Mouse (Mus musculus) limb, embryonic 14.5 days (tissue): ENCODE results near the gene Cd163. TPM values are rescaled to one million over a fixed set of nuclear protein-coding genes. Genes with fewer than 3 reads are reported as not detected.

Experiments
- ATAC-seq: fragments of 200-750 bp; cut with Nextera tagmentation; 2 replicates; pipeline ENCODE4 v1.8.0; 2017; ENCODE audit warnings: low read depth, moderate number of reproducible peaks, moderate TSS enrichment; ENCODE audit not compliant: low FRiP score
- DNase-seq: peaks from one replicate; pipeline ENCODE4 v3.0.0-alpha.2; 2015; ENCODE audit warnings: low spot score
- H3K27ac ChIP-seq: fragments of 300-500 bp; sonication (generic); replicated peaks from 2 replicates; pipeline ENCODE4 v1.5.1; 2014; ENCODE audit warnings: low read depth, mild to moderate bottlenecking, low read length, moderate library complexity, mixed read lengths
- H3K27me3 ChIP-seq: fragments of 300-500 bp; sonication (generic); 2 replicates; pipeline ENCODE4 v1.6.1; 2014; ENCODE audit warnings: low read length, mixed read lengths; ENCODE audit not compliant: control insufficient read depth, insufficient read depth
- H3K36me3 ChIP-seq: fragments of 300-500 bp; sonication (generic); 2 replicates; pipeline ENCODE4 v1.6.1; 2014; ENCODE audit warnings: mild to moderate bottlenecking, low read length, moderate library complexity, mixed read lengths; ENCODE audit not compliant: control insufficient read depth, insufficient read depth
- H3K4me1 ChIP-seq: fragments of 300-500 bp; sonication (generic); 2 replicates; pipeline ENCODE4 v1.6.1; 2014; ENCODE audit warnings: antibody characterized with exemption, low read length, mixed read lengths; ENCODE audit not compliant: control insufficient read depth, insufficient read depth
- H3K4me2 ChIP-seq: fragments of 300-500 bp; sonication (generic); replicated peaks from 2 replicates; pipeline ENCODE4 v1.6.1; 2014; ENCODE audit warnings: low read depth, mild to moderate bottlenecking, low read length, moderate library complexity; ENCODE audit not compliant: severe bottlenecking
- H3K4me3 ChIP-seq: fragments of 300-500 bp; sonication (generic); replicated peaks from 2 replicates; pipeline ENCODE4 v1.5.1; 2014; ENCODE audit warnings: low read length
- H3K9ac ChIP-seq: fragments of 300-500 bp; sonication (generic); 2 replicates; pipeline ENCODE4 v1.6.1; 2014; ENCODE audit warnings: mild to moderate bottlenecking, low read depth, low read length, moderate library complexity; ENCODE audit not compliant: severe bottlenecking
- H3K9me3 ChIP-seq: fragments of 300-500 bp; sonication (generic); 2 replicates; pipeline ENCODE4 v1.6.1; 2016; ENCODE audit warnings: low read length; ENCODE audit not compliant: control insufficient read depth
- POLR2A ChIP-seq: fragments of 200-500 bp; IDR thresholded peaks from 2 replicates; pipeline ENCODE4 v1.8.0; 2012; ENCODE audit warnings: inconsistent platforms, mild to moderate bottlenecking, moderate library complexity, borderline replicate concordance; ENCODE audit not compliant: insufficient read depth, insufficient read length; ENCODE audit errors: extremely low read depth
- WGBS: fragments of 180-500 bp; shearing (Covaris S2); extraction: QIAGEN DNeasy Blood & Tissue Kit; methylation state at CpG from one replicate; pipeline ENCODE4 v1.1.7; 2014; 5-methylcytosine and 5-hydroxymethylcytosine counted together
- polyA plus RNA-seq, 2 experiments: library from polyadenylated mRNA; depleted of rRNA in 1 of 2; stranded (reverse) in 1 of 2; unstranded in 1 of 2; fragments of >200 nt; fragmentation: Nextera tagmentation in 1 of 2; extraction: Ambion mirVana in 1 of 2; gene quantifications; 2 replicates each; pipeline versions ENCODE4 v1.2.1 to v1.2.3; 2012 to 2014

The Cd163 gene
- polyA plus RNA-seq, 2 experiments, result 0.03 to 0.10 TPM

GRCm38 (mm10) chr6:124364328-124364727 lies 59.9 kb downstream of the Cd163 start:
- TF ChIP-seq POLR2A, result no peak
- H3K9me3 ChIP-seq, result no peaks in the 10 kb centered on the region
- no peak overlapping the region for H3K4me2 ChIP-seq
- H3K27ac ChIP-seq, result no peak overlapping the region
- 68% methylated on average over 5 of the region's 5 CpGs for WGBS
- no peaks in the 10 kb centered on the region for H3K36me3 ChIP-seq
- ATAC-seq, result no peak
- no peak overlapping the region for H3K4me3 ChIP-seq
- no peak overlapping the region for H3K9ac ChIP-seq
- H3K4me1 ChIP-seq, result no peaks in the 10 kb centered on the region
- DNase-seq, result no peak
- no peaks in the 10 kb centered on the region for H3K27me3 ChIP-seq

GRCm38 (mm10) chr6:124373584-124374206 lies 69.2 kb downstream of the Cd163 start:
- H3K4me2 ChIP-seq, result no peak overlapping the region
- H3K36me3 ChIP-seq, result no peaks in the 10 kb centered on the region
- H3K27ac ChIP-seq, result no peak overlapping the region
- no peaks in the 10 kb centered on the region for H3K4me1 ChIP-seq
- no peak for ATAC-seq
- TF ChIP-seq POLR2A, result no peak
- WGBS, result 85% methylated on average over 6 of the region's 6 CpGs
- no peaks in the 10 kb centered on the region for H3K27me3 ChIP-seq
- H3K9me3 ChIP-seq, result no peaks in the 10 kb centered on the region
- no peak overlapping the region for H3K4me3 ChIP-seq
- no peak for DNase-seq
- no peak overlapping the region for H3K9ac ChIP-seq

- Histone ChIP-seq H3K4me2 (no peak overlapping the region), H3K9me3 (no peaks in the 10 kb centered on the region), H3K4me3 (no peak overlapping the region), H3K9ac (no peak overlapping the region), H3K27ac (no peak overlapping the region), H3K4me1 (no peaks in the 10 kb centered on the region), H3K27me3 (no peaks in the 10 kb centered on the region), H3K36me3 (no peaks in the 10 kb centered on the region)
- no peak for DNase-seq
- 78% methylated on average over 4 of the region's 4 CpGs for WGBS
- no peak for TF ChIP-seq POLR2A
- ATAC-seq, result no peak
Observed at GRCm38 (mm10) chr6:124374683-124375082, 70.2 kb downstream of the Cd163 start.

GRCm38 (mm10) chr6:124375435-124375884 lies 71.0 kb downstream of the Cd163 start:
- Histone ChIP-seq H3K36me3 (no peaks in the 10 kb centered on the region), H3K4me1 (no peaks in the 10 kb centered on the region), H3K9ac (no peak overlapping the region), H3K4me3 (no peak overlapping the region), H3K27me3 (no peaks in the 10 kb centered on the region), H3K4me2 (no peak overlapping the region), H3K27ac (no peak overlapping the region), H3K9me3 (no peaks in the 10 kb centered on the region)
- TF ChIP-seq POLR2A, result no peak
- 79% methylated on average over 11 of the region's 11 CpGs for WGBS
- no peak for ATAC-seq
- DNase-seq, result no peak

GRCm38 (mm10) chr6:124376311-124376710 lies 71.9 kb downstream of the Cd163 start:
- 93% methylated on average over 5 of the region's 5 CpGs for WGBS
- Histone ChIP-seq H3K36me3 (no peaks in the 10 kb centered on the region), H3K27ac (no peak overlapping the region), H3K27me3 (no peaks in the 10 kb centered on the region), H3K9me3 (no peaks in the 10 kb centered on the region), H3K4me3 (no peak overlapping the region), H3K4me2 (no peak overlapping the region), H3K9ac (no peak overlapping the region), H3K4me1 (no peaks in the 10 kb centered on the region)
- TF ChIP-seq POLR2A, result no peak
- ATAC-seq (no peak), DNase-seq (no peak)
